Mouse (Mus musculus) small intestine, adult 2 months (tissue): ENCODE results near the gene Zfp423.

Experiments
- CTCF ChIP-seq: fragments of 200-500 bp; IDR thresholded peaks from 2 replicates; pipeline ENCODE4 v1.5.1; 2012; ENCODE audit warnings: low read depth, mild to moderate bottlenecking, control low read depth, inconsistent platforms, low read length, moderate library complexity, mixed read lengths; ENCODE audit not compliant: insufficient replicate concordance, insufficient read length; ENCODE audit errors: extremely low read depth
- POLR2A ChIP-seq: fragments of 200-500 bp; IDR thresholded peaks from 2 replicates; pipeline ENCODE4 v1.6.1; 2012; ENCODE audit warnings: low read depth, mild to moderate bottlenecking, control low read depth, inconsistent platforms, low read length, moderate library complexity

DNA sequence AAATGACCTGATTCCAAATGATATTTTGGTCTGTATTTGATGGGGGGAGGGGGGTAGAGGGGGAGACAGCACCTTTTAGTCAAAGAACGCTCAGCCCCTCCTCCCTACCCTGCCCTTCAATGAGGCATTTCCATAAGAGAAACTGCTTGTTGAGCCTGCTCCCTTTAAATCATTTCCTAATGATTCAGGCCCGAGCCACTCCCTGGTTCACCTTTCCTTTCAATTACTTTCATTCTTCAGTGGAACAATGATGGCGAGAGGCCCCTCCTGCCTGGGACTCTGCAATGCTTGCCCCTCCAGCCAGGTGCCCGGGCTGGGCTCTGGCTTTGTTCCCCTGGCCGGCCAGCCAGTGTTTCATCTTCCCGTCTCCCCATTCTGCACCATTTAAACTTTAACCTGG lies 329.7 kb downstream of the Zfp423 start:
- no peak for TF ChIP-seq CTCF
- no peak for TF ChIP-seq POLR2A
